Mouse (Mus musculus) CH12.LX (cell line): ENCODE results near the gene Il17re. TPM values are rescaled to one million over a fixed set of nuclear protein-coding genes. Genes with fewer than 3 reads are reported as not detected.

Experiments used
- DNase-seq: peaks from one replicate; pipeline ENCODE4 v3.0.0-alpha.2; 2013; ENCODE audit errors: extremely low read depth
- H3K27ac ChIP-seq: 2 replicates; pipeline ENCODE4 v1.5.1; 2012; ENCODE audit warnings: low read depth, mild to moderate bottlenecking, control low read depth, moderate library complexity; ENCODE audit not compliant: insufficient read depth
- H3K27me3 ChIP-seq: replicated peaks from 2 replicates; pipeline ENCODE3; 2012; ENCODE audit warnings: inconsistent platforms
- H3K36me3 ChIP-seq, 2 experiments: replicated peaks in 1 of 2; 2 replicates each; pipeline versions ENCODE3 to v1.6.1; 2012; ENCODE audit warnings: inconsistent platforms in 1 of 2, low read length in 1 of 2, mild to moderate bottlenecking in 1 of 2, mixed read lengths in 1 of 2, moderate library complexity in 1 of 2; ENCODE audit not compliant: control insufficient read depth in 1 of 2, insufficient read depth in 1 of 2
- H3K4me1 ChIP-seq, 2 experiments: 2 replicates each; pipeline ENCODE4 v1.6.1; 2012; ENCODE audit warnings: inconsistent platforms in 1 of 2, moderate library complexity in 1 of 2; ENCODE audit not compliant: insufficient read depth in 2 of 2, control insufficient read depth in 1 of 2
- H3K4me2 ChIP-seq: 2 replicates; pipeline ENCODE4 v1.6.1; 2012; ENCODE audit warnings: low read depth, mild to moderate bottlenecking, control low read depth; ENCODE audit not compliant: poor library complexity, insufficient read depth, severe bottlenecking
- H3K4me3 ChIP-seq, 3 experiments: fragments of 150-350 bp in 1 of 3; sonication (generic) in 1 of 3; replicated peaks in 1 of 3; 2 replicates each; pipeline versions ENCODE3 to v1.5.1; 2011 to 2012; ENCODE audit warnings: low read depth in 2 of 3, low read length in 2 of 3, mild to moderate bottlenecking in 2 of 3, moderate library complexity in 2 of 3, control low read depth in 1 of 3, improper control_type of control experiment in 1 of 3, inconsistent platforms in 1 of 3, mixed read lengths in 1 of 3; ENCODE audit not compliant: poor library complexity in 1 of 3
- H3K79me2 ChIP-seq: replicated peaks from 2 replicates; pipeline ENCODE4 v1.6.1; 2012; ENCODE audit warnings: mild to moderate bottlenecking, moderate library complexity; ENCODE audit not compliant: control insufficient read depth, poor library complexity, insufficient read depth, severe bottlenecking; ENCODE audit errors: extremely low read depth
- H3K9ac ChIP-seq: 2 replicates; pipeline ENCODE4 v1.6.1; 2012; ENCODE audit warnings: low read depth, mild to moderate bottlenecking, control low read depth, moderate library complexity; ENCODE audit not compliant: insufficient read depth
- H3K9me3 ChIP-seq: replicated peaks from 2 replicates; pipeline ENCODE3; 2012; ENCODE audit warnings: low read length, inconsistent platforms, mixed read lengths
- CHD1 ChIP-seq: IDR thresholded peaks from 2 replicates; pipeline ENCODE4 v1.6.1; 2012; ENCODE audit warnings: low read depth, low read length, improper control_type of control experiment, inconsistent platforms
- CTCF ChIP-seq, 2 experiments: IDR thresholded peaks in 1 of 2; conservative IDR thresholded peaks in 1 of 2; 2 replicates each; pipeline ENCODE4 v1.5.1; 2011 to 2012; ENCODE audit warnings: low read depth in 2 of 2, low read length in 2 of 2, improper control_type of control experiment in 1 of 2, inconsistent platforms in 1 of 2, mild to moderate bottlenecking in 1 of 2, moderate library complexity in 1 of 2
- E2F4 ChIP-seq: IDR thresholded peaks from 2 replicates; pipeline ENCODE4 v1.6.1; 2011; ENCODE audit warnings: low read depth, low read length, improper control_type of control experiment; ENCODE audit not compliant: insufficient replicate concordance
- ELF1 ChIP-seq: IDR thresholded peaks from 2 replicates; pipeline ENCODE4 v1.6.1; 2014; ENCODE audit warnings: low read depth, mild to moderate bottlenecking, inconsistent platforms, low read length, improper control_type of control experiment
- EP300 ChIP-seq: IDR thresholded peaks from 2 replicates; pipeline ENCODE4 v1.6.1; 2011; ENCODE audit warnings: low read length, improper control_type of control experiment
- ETS1 ChIP-seq: conservative IDR thresholded peaks from 2 replicates; pipeline ENCODE4 v1.6.1; 2012; ENCODE audit warnings: low read depth, mild to moderate bottlenecking, inconsistent platforms, low read length, improper control_type of control experiment, moderate library complexity
- GABPA ChIP-seq: IDR thresholded peaks from 2 replicates; pipeline ENCODE4 v1.6.1; 2012; ENCODE audit warnings: low read depth, low read length, improper control_type of control experiment, inconsistent platforms; ENCODE audit not compliant: insufficient replicate concordance
- IRF4 ChIP-seq: IDR thresholded peaks from 2 replicates; pipeline ENCODE4 v1.6.1; 2014; ENCODE audit warnings: low read depth, mild to moderate bottlenecking, inconsistent platforms, low read length, improper control_type of control experiment
- JUND ChIP-seq: conservative IDR thresholded peaks from 2 replicates; pipeline ENCODE4 v1.6.1; 2011; ENCODE audit warnings: low read depth, low read length, improper control_type of control experiment
- KAT2A ChIP-seq: IDR thresholded peaks from 2 replicates; pipeline ENCODE4 v1.6.1; 2012; ENCODE audit warnings: low read length, improper control_type of control experiment, inconsistent platforms; ENCODE audit not compliant: insufficient replicate concordance
- MAFK ChIP-seq: IDR thresholded peaks from 2 replicates; pipeline ENCODE4 v1.6.1; 2011; ENCODE audit warnings: low read length, improper control_type of control experiment; ENCODE audit not compliant: insufficient replicate concordance
- MAX ChIP-seq: IDR thresholded peaks from 2 replicates; pipeline ENCODE4 v1.6.1; 2011; ENCODE audit warnings: low read length, improper control_type of control experiment
- MAZ ChIP-seq: IDR thresholded peaks from 2 replicates; pipeline ENCODE4 v1.6.1; 2012; ENCODE audit warnings: low read depth, mild to moderate bottlenecking, inconsistent platforms, low read length, improper control_type of control experiment, moderate library complexity
- MEF2A ChIP-seq: IDR thresholded peaks from 2 replicates; pipeline ENCODE4 v1.6.1; 2014; ENCODE audit warnings: low read depth, mild to moderate bottlenecking, inconsistent platforms, low read length, improper control_type of control experiment, borderline replicate concordance
- MXI1 ChIP-seq: IDR thresholded peaks from 2 replicates; pipeline ENCODE4 v1.6.1; 2011; ENCODE audit warnings: mild to moderate bottlenecking, low read depth, low read length, improper control_type of control experiment
- MYC ChIP-seq: IDR thresholded peaks from 2 replicates; pipeline ENCODE4 v1.6.1; 2011; ENCODE audit warnings: low read depth, mild to moderate bottlenecking, improper control_type of control experiment, low read length
- NELFE ChIP-seq: IDR thresholded peaks from 2 replicates; pipeline ENCODE4 v1.6.1; 2011; ENCODE audit warnings: low read depth, low read length, improper control_type of control experiment
- PAX5 ChIP-seq: IDR thresholded peaks from 2 replicates; pipeline ENCODE4 v1.6.1; 2012; ENCODE audit warnings: low read length, inconsistent platforms, mixed read lengths
- POLR2A ChIP-seq: IDR thresholded peaks from 2 replicates; pipeline ENCODE4 v1.6.1; 2011; ENCODE audit warnings: low read depth, mild to moderate bottlenecking, improper control_type of control experiment, low read length
- POLR2AphosphoS2 ChIP-seq: IDR thresholded peaks from 2 replicates; pipeline ENCODE4 v1.6.1; 2011; ENCODE audit warnings: low read depth, low read length, improper control_type of control experiment
- RCOR1 ChIP-seq: conservative IDR thresholded peaks from 2 replicates; pipeline ENCODE4 v1.6.1; 2012; ENCODE audit warnings: low read depth, mild to moderate bottlenecking, inconsistent platforms, low read length, improper control_type of control experiment
- SIN3A ChIP-seq: IDR thresholded peaks from 2 replicates; pipeline ENCODE4 v1.6.1; 2012; ENCODE audit warnings: low read length, improper control_type of control experiment, inconsistent platforms
- TBP ChIP-seq: conservative IDR thresholded peaks from 2 replicates; pipeline ENCODE4 v1.6.1; 2011; ENCODE audit warnings: low read depth, low read length, improper control_type of control experiment
- USF1 ChIP-seq: IDR thresholded peaks from 2 replicates; pipeline ENCODE4 v1.6.1; 2014; ENCODE audit warnings: low read depth, mild to moderate bottlenecking, inconsistent platforms, low read length, improper control_type of control experiment
- USF2 ChIP-seq: conservative IDR thresholded peaks from 2 replicates; pipeline ENCODE4 v1.6.1; 2011; ENCODE audit warnings: low read depth, low read length, improper control_type of control experiment
- ZC3H11A ChIP-seq: IDR thresholded peaks from 2 replicates; pipeline ENCODE4 v1.6.1; 2012; ENCODE audit warnings: low read depth, mild to moderate bottlenecking, inconsistent platforms, low read length, improper control_type of control experiment
- ZKSCAN1 ChIP-seq: IDR thresholded peaks from 2 replicates; pipeline ENCODE4 v1.6.1; 2012; ENCODE audit warnings: low read depth, inconsistent platforms, low read length, improper control_type of control experiment, borderline replicate concordance
- ZNF384 ChIP-seq: IDR thresholded peaks from 2 replicates; pipeline ENCODE4 v1.6.1; 2012; ENCODE audit warnings: low read depth, low read length, improper control_type of control experiment, inconsistent platforms
- dilution Hi-C: fragments of 300-500 bp; cut with MboI; formaldehyde crosslinking; loops from 2 replicates; pipeline ENCODE4 v1.14.3; 2020; ENCODE audit warnings: low sequenced_read_pairs; ENCODE audit not compliant: extremely low pct_unique_long_range_greater_than_20kb, extremely low pct_ligation_motif_present
- in situ Hi-C: fragments of 300-500 bp; cut with MboI; formaldehyde crosslinking; loops from 3 replicates; pipeline ENCODE4 v1.14.3; 2019; ENCODE audit warnings: low sequenced_read_pairs, low pct_ligation_motif_present, low pct_unique_long_range_greater_than_20kb, mixed read lengths
- polyA plus RNA-seq: library from polyadenylated mRNA; unstranded; fragments of >175 nt; gene quantifications from 2 replicates; pipeline ENCODE4 v1.2.1, GENCODE M21; 2012; ENCODE audit warnings: low read depth; ENCODE audit not compliant: insufficient read length
- total RNA-seq, 2 experiments: library from RNA; depleted of rRNA; stranded (reverse); fragments of 300-350 nt in 1 of 2; fragments of >200 nt in 1 of 2; gene quantifications; 2 replicates each; pipeline ENCODE4 v1.2.3; 2012 to 2014

The Il17re gene
- total and polyA plus RNA-seq, 3 experiments, result 0.13 TPM; not detected in 1

- no peaks in the 10 kb centered on the region for H3K27me3 ChIP-seq
Observed at GRCm38 (mm10) chr6:113502801-113503200, 44.5 kb downstream of the Il17re start.

DNA sequence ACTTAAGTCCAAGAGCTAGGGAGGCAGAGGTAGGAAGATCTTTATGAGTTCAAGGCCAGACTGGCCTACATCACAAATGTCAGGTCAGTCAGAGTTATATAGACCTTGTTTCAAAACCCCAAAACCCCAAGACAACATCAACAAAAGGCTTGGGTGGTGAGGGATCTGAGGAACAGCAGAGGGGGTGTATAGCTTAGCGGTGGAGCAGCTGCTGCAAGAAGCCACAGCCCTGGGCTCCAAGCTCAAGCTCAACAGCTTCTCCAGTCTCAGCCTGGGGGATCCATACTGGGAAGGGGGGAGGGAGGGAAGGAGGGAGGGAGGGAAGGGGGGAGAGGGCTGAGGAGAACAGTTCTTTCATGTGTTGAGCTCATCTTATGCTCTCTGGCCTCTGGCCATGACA, 47.4 kb downstream of the Il17re start:
- TF ChIP-seq SIN3A (no peak), EP300 (no peak), MEF2A (no peak), POLR2AphosphoS2 (no peak), POLR2A (no peak), KAT2A (no peak), ZC3H11A (no peak), ZNF384 (no peak), CTCF (conservative IDR thresholded peaks at IDR 0.05 in 1 of 2, IDR thresholded peaks at IDR 0.05 in 1 of 2; ENCODE audit: low read depth in 2 of 2, low read length in 2 of 2) (no peak), TBP (no peak), RCOR1 (no peak), MAFK (no peak), IRF4 (no peak), MAX (no peak), MAZ (no peak), USF1 (no peak), NELFE (no peak), MYC (no peak), USF2 (no peak)
- H3K4me3 ChIP-seq, result no peak overlapping the region
- H3K36me3 ChIP-seq, result no peaks in the 10 kb centered on the region
- H3K79me2 ChIP-seq, result no peaks in the 10 kb centered on the region
- no peak overlapping the region for H3K9ac ChIP-seq
- no peak for DNase-seq
- no peaks in the 10 kb centered on the region for H3K27me3 ChIP-seq
- dilution Hi-C loops (no loop called here), in situ Hi-C loops (no loop called here)
- no peak overlapping the region for H3K27ac ChIP-seq
- H3K4me1 ChIP-seq, result no peaks in the 10 kb centered on the region; a peak in 1 of 4 replicates
- no peaks in the 10 kb centered on the region for H3K9me3 ChIP-seq
- no peak overlapping the region for H3K4me2 ChIP-seq

More at GRCm38 (mm10) chr6:113502801-113503200, 44.5 kb downstream of the Il17re start:
- Histone ChIP-seq H3K36me3 (no peaks in the 10 kb centered on the region), H3K4me3 (no peak overlapping the region), H3K79me2 (no peaks in the 10 kb centered on the region), H3K27ac (no peak overlapping the region), H3K9me3 (no peaks in the 10 kb centered on the region), H3K4me1 (peaks cover 0 to 10% of the 10 kb centered on the region in 2 experiments; a peak in 2 of 4 replicates), H3K9ac (no peak overlapping the region), H3K4me2 (no peak overlapping the region)
- TF ChIP-seq E2F4 (no peak), CHD1 (no peak), SIN3A (no peak), CTCF (conservative IDR thresholded peaks at IDR 0.05 in 1 of 2, IDR thresholded peaks at IDR 0.05 in 1 of 2; ENCODE audit: low read depth in 2 of 2, low read length in 2 of 2) (no peak), PAX5 (no peak), JUND (no peak), ZKSCAN1 (no peak), MXI1 (no peak), ETS1 (no peak), GABPA (no peak), POLR2AphosphoS2 (no peak), ELF1 (no peak), MAFK (no peak)
- dilution Hi-C loops, result no loop called here
- no peak for DNase-seq
- in situ Hi-C loops, result no loop called here
